Mouse (Mus musculus) stomach, embryonic 16.5 days (tissue): ENCODE measurements around the gene Ugt2a1. TPM values are rescaled to one million over a fixed set of nuclear protein-coding genes. Genes with fewer than 3 reads are reported as not detected.

Experiments
- polyA plus RNA-seq: library from polyadenylated mRNA; unstranded; fragments of >200 nt; fragmentation: Nextera tagmentation; extraction: Ambion mirVana; gene quantifications from 2 replicates; pipeline ENCODE4 v1.2.1, GENCODE M21; 2015

Gene Ugt2a1
- polyA plus RNA-seq, 1 experiment from 2014 or later, result not detected

Other genes with a start within 250 kb of the Ugt2a1 start
- 0.06 TPM in 1 of 2 replicates, not detected in the other for gene Ugt2b37, start 236.1 kb downstream of the Ugt2a1 start, polyA plus RNA-seq
- gene Ugt2a3, start 153.7 kb downstream of the Ugt2a1 start, polyA plus RNA-seq, result 0.39 and 0.58 TPM in 2 replicates
- not detected in 2 replicates for gene Ugt2b38, start 66.7 kb downstream of the Ugt2a1 start, polyA plus RNA-seq
- not detected in 2 replicates for gene Ugt2a2, start 8.6 kb downstream of the Ugt2a1 start, polyA plus RNA-seq
- not detected in 2 replicates for gene Gm43638, start 4.1 kb downstream of the Ugt2a1 start, polyA plus RNA-seq
- gene Sult1b1, start 47.3 kb upstream of the Ugt2a1 start, polyA plus RNA-seq, result 26.6 and 32.3 TPM in 2 replicates
- gene Sult1d1, start 78.2 kb upstream of the Ugt2a1 start, polyA plus RNA-seq, result 39.8 and 40.5 TPM in 2 replicates
- gene Sult1e1, start 100.7 kb upstream of the Ugt2a1 start, polyA plus RNA-seq, result 0.10 TPM in 1 of 2 replicates, not detected in the other
- gene Csn1s1, start 175.3 kb upstream of the Ugt2a1 start, polyA plus RNA-seq, result not detected in 2 replicates
- gene Csn2, start 208.8 kb upstream of the Ugt2a1 start, polyA plus RNA-seq, result not detected in 2 replicates